Mouse (Mus musculus) T-cell, adult 2 months (primary cell): ENCODE measurements at regions not wholly inside any gene's neighbourhood (a gene's known extent, or its start where the extent isn't known, plus 50 kb on each side); places are given as distances from the start of the nearest gene placed in this dataset.
"Not testable (repeated sequence)": the region's sequence is repeated elsewhere in the genome, so short reads cannot be mapped to it uniquely, and the experiment has no call there.

Source experiments
- DNase-seq: peaks from one replicate; pipeline ENCODE4 v3.0.0; 2022; ENCODE audit warnings: low spot score

GRCm38 (mm10) chr12:115312604-115313003, 734.9 kb upstream of the Zfp386 start:
- not testable (repeated sequence) for DNase-seq

DNA sequence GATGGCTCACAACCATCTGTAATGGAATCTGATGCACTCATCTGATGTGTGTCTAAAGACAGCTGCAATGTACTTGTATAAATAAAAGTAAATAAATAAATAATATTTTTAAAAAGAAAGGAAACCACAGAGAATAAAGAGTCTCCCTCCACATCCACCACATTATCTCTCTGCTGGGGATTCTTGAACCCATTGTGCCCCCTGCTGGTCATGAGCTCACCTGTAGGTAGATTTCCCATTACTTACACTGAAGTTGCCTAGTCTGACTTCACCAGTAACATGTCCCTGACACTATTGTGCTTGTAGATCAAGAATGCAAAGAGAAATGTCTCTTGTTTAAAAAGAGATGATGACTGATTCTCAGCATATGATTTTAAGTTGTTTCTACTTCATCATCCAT, 726.9 kb upstream of the Zfp386 start:
- peak; percentile 53 for DNase-seq

- DNase-seq = no peak
Measured at GRCm38 (mm10) chr12:115328439-115328838, 719.1 kb upstream of the Zfp386 start.

GRCm38 (mm10) chr12:115334770-115335169, 712.8 kb upstream of the Zfp386 start:
- DNase-seq = peak; percentile 24

GRCm38 (mm10) chr12:115336594-115336993, 710.9 kb upstream of the Zfp386 start:
- DNase-seq = peak; percentile 8

- not testable (repeated sequence) for DNase-seq
Measured at GRCm38 (mm10) chr12:115346112-115346511, 701.4 kb upstream of the Zfp386 start.

- peak; percentile 23 for DNase-seq
Measured at GRCm38 (mm10) chr12:115359050-115359449, 688.5 kb upstream of the Zfp386 start.

GRCm38 (mm10) chr12:115365628-115366027, 681.9 kb upstream of the Zfp386 start:
- DNase-seq = not testable (repeated sequence)

DNA sequence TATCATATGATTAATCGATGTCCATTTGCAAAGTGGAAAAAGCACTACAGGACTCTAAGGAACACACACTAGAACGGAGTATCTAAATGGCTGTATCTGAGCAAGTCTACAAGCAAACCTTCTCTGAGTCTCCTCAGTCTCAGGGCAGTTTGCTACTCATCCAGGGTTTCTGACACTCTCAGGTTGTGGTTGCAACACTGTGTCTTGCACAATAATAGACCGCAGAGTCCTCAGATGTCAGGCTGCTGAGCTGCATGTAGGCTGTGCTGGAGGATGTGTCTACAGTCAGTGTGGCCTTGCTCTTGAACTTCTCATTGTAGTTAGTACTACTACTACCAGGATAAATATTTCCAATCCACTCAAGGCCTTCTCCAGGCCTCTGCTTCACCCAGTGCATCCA, 675.7 kb upstream of the Zfp386 start:
- DNase-seq = not testable (repeated sequence)

- peak; percentile 11 for DNase-seq
Measured at GRCm38 (mm10) chr12:115373056-115373455, 674.5 kb upstream of the Zfp386 start.

GRCm38 (mm10) chr12:115386479-115386878, 661.0 kb upstream of the Zfp386 start:
- peak; percentile 20 for DNase-seq

GRCm38 (mm10) chr12:115404116-115404515, 643.4 kb upstream of the Zfp386 start:
- no peak for DNase-seq

DNA sequence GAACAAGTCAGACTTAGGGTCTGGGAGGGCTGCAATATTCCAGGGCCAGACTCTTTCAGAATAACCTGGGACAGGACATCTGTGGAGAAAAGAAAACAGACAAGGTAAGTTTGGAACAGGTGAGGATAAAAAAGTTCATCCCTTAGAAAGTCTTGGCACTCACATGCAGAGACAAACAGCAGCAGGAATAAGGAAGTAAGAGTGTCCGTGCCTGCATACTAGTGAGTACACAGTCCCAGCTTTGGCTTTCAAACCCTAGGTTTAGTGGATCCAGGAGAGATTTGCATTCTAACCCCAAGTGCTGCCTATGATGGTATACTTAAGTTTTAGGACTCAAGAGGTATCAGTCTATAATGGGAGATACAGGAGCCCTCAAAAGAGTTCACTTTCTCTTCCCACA, 642.9 kb upstream of the Zfp386 start:
- no peak for DNase-seq

- not testable (repeated sequence) for DNase-seq
Measured at GRCm38 (mm10) chr12:115446247-115446646, 601.3 kb upstream of the Zfp386 start.

DNA sequence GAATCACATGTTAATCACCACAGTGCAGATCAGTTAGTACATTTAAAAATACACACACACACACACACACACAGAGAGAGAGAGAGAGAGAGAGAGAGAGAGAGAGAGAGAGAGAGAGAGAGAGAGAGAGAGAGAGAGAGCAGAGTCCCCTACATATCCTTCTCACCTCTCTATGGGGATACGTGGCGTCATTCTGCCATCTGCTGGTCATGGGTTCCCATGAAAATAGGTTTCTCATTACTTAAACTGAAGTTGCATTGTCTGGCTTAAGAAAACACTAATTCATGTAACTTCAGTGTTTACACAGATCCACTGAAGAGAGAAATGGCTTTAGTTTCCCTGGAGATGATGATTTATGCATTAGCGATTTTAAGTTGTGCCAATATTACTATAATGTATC, 594.9 kb upstream of the Zfp386 start:
- peak; percentile 25 for DNase-seq

GRCm38 (mm10) chr12:115464777-115465176, 582.7 kb upstream of the Zfp386 start:
- DNase-seq = not testable (repeated sequence)

- not testable (repeated sequence) for DNase-seq
Measured at GRCm38 (mm10) chr12:115468015-115468414, 579.5 kb upstream of the Zfp386 start.

GRCm38 (mm10) chr12:115468569-115468968, 579.0 kb upstream of the Zfp386 start:
- DNase-seq = not testable (repeated sequence)

- DNase-seq = no peak
Measured at GRCm38 (mm10) chr12:115498865-115499264, 548.7 kb upstream of the Zfp386 start.

DNA sequence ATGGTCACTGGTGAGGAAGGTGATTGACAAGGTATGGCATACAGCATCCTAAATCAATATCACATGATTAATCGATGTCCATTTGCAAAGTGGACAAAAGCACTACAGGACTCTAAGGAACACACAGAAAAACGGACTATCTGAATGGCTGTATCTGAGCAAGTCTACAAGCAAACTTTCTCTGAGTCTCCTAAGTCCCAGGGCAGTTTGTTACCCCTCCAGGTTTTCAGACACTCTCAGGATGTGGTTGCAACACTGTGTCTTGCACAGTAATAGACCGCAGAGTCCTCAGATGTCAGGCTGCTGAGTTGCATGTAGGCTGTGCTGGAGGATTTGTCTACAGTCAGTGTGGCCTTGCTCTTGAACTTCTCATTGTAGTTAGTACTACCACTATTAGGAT, 540.2 kb upstream of the Zfp386 start:
- not testable (repeated sequence) for DNase-seq

DNA sequence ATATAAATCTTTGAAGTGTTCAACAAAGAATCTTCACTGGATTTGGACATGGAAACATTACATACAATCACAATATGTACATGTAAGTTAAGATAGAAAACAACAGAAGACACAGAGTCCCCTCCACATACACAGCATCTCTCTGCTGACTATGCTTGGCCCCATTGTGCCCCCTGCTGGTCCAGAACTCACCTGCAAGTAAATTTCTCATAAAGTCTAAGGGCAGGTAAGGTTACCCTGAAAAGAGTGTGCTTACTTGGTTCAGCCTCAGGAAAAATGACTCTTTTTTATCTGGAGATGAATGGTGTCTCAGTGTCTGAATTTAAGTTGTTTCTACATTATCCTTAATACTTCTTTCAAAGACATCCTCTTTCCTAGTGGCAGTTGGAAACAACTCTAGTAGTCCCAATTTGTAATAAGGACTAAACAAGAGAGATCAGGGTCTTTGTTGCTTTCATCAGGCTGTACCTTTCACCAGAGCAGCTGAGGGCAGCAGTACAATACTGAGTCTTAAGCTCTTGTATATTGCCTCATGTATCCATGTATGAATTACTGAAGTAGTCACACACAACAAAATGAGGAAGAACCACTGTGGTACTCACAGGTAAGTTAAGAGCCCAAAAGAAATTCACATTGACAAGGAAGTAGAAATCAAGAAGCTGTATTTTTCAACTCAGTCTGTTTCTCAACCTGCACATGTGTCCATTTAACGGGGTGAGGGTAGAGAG, 538.7 kb upstream of the Zfp386 start:
- DNase-seq = not testable (repeated sequence)

GRCm38 (mm10) chr12:115518778-115519541, 528.6 kb upstream of the Zfp386 start:
- DNase-seq = not testable (repeated sequence)

- DNase-seq = no peak
Measured at GRCm38 (mm10) chr12:115527065-115527464, 520.5 kb upstream of the Zfp386 start.
